Mouse (Mus musculus) lung, embryonic 14.5 days (tissue): ENCODE results near the gene Dnaaf1. TPM values are rescaled to one million over a fixed set of nuclear protein-coding genes. Genes with fewer than 3 reads are reported as not detected.

ENCODE experiments used
- ATAC-seq: fragments of 200-750 bp; cut with Nextera tagmentation; 2 replicates; pipeline ENCODE4 v1.8.0; 2017; ENCODE audit warnings: mild to moderate bottlenecking, moderate TSS enrichment, moderate library complexity; ENCODE audit not compliant: insufficient read depth
- DNase-seq: peaks from one replicate; pipeline ENCODE4 v3.0.0-alpha.2; 2015
- H3K27ac ChIP-seq: fragments of 300-500 bp; sonication (generic); 2 replicates; pipeline ENCODE4 v1.5.1; 2014; ENCODE audit warnings: low read depth, mild to moderate bottlenecking, moderate library complexity
- H3K27me3 ChIP-seq: fragments of 300-500 bp; sonication (generic); 2 replicates; pipeline ENCODE4 v1.6.1; 2014; ENCODE audit warnings: low read length, control low read depth; ENCODE audit not compliant: insufficient read depth
- H3K36me3 ChIP-seq: fragments of 300-500 bp; sonication (generic); 2 replicates; pipeline ENCODE4 v1.6.1; 2014; ENCODE audit warnings: control low read depth; ENCODE audit not compliant: insufficient read depth
- H3K4me1 ChIP-seq: fragments of 300-500 bp; sonication (generic); 2 replicates; pipeline ENCODE4 v1.6.1; 2014; ENCODE audit warnings: antibody characterized with exemption, control low read depth; ENCODE audit not compliant: insufficient read depth
- H3K4me2 ChIP-seq: fragments of 300-500 bp; sonication (generic); 2 replicates; pipeline ENCODE4 v1.6.1; 2014; ENCODE audit warnings: mild to moderate bottlenecking
- H3K4me3 ChIP-seq: fragments of 300-500 bp; sonication (generic); 2 replicates; pipeline ENCODE4 v1.5.1; 2014; ENCODE audit warnings: low read depth, low read length
- H3K9ac ChIP-seq: fragments of 300-500 bp; sonication (generic); 2 replicates; pipeline ENCODE4 v1.6.1; 2014
- H3K9me3 ChIP-seq: fragments of 300-500 bp; sonication (generic); 2 replicates; pipeline ENCODE4 v1.6.1; 2016; ENCODE audit warnings: low read depth, low read length, control low read depth
- CTCF ChIP-seq: IDR thresholded peaks from 2 replicates; pipeline ENCODE4 v1.5.1; 2016; ENCODE audit warnings: antibody characterized with exemption, low read depth
- WGBS: fragments of 180-500 bp; shearing (Covaris S2); extraction: QIAGEN DNeasy Blood & Tissue Kit; methylation state at CpG from one replicate; pipeline ENCODE4 v1.1.7; 2014; 5-methylcytosine and 5-hydroxymethylcytosine counted together
- polyA plus RNA-seq: library from polyadenylated mRNA; unstranded; fragments of >200 nt; fragmentation: Nextera tagmentation; extraction: Ambion mirVana; gene quantifications from 2 replicates; pipeline ENCODE4 v1.2.1, GENCODE M21; 2014

Gene Dnaaf1
- polyA plus RNA-seq, 1 experiment from 2014 or later, result not detected

DNA sequence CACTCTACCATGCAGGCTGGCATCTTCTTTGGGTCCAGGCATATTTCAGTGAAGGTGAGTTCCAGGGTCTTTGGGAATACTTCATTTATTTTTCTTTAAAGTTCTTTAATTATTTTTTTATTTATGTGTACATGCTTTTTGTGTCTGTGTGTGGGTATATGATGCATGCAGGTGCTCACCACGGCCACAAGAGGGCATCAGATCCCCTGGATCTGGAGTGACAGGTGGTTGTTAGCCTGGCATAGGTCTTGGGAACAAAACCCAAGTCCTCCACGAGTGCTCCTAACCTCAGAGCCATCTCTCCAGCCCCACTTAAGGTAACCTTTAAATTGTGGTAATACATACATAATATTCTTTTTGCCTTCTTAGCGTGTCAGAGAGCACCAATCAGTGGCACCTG is 71.2 kb downstream of the Dnaaf1 start:
- no peaks in the 10 kb centered on the region for H3K4me1 ChIP-seq
- H3K27ac ChIP-seq, result no peak overlapping the region
- no peaks in the 10 kb centered on the region for H3K36me3 ChIP-seq
- H3K4me2 ChIP-seq, result no peak overlapping the region
- H3K4me3 ChIP-seq, result no peak overlapping the region
- no peak for ATAC-seq
- peak; percentile 43 for TF ChIP-seq CTCF
- WGBS, result 71% methylated on average over 3 of the region's 3 CpGs
- DNase-seq, result no peak
- H3K27me3 ChIP-seq, result no peaks in the 10 kb centered on the region
- no peaks in the 10 kb centered on the region for H3K9me3 ChIP-seq
- H3K9ac ChIP-seq, result no peak overlapping the region

DNA sequence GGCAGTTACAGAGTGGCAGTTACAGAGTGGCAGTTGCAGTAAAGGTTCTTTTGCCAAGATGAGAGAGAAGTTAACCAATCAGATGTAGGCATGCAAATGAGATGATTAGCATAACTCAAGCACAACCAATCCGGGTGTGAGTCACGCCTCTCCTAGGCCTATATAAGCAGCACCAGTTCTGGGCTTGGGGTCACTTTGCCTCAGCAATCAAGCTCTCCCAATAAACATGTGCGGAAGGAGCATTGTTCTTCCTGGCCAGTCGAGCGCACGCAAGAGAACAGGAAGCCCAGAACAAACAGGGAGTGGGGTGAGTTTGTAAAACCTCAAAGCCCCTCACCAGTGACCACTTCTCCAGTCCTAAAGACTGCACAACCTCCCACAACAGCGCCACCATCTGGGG is 71.8 kb downstream of the Dnaaf1 start:
- Histone ChIP-seq H3K4me3 (no peak overlapping the region), H3K4me2 (no peak overlapping the region), H3K4me1 (no peaks in the 10 kb centered on the region), H3K36me3 (no peaks in the 10 kb centered on the region), H3K27me3 (no peaks in the 10 kb centered on the region), H3K27ac (no peak overlapping the region), H3K9ac (no peak overlapping the region), H3K9me3 (no peaks in the 10 kb centered on the region)
- no peak for TF ChIP-seq CTCF
- ATAC-seq (no peak), DNase-seq (no peak)
- WGBS, result 81% methylated on average over 7 of the region's 7 CpGs

Other genes starting within 250 kb of the Dnaaf1 start
- 300 and 304 TPM in 2 replicates for gene Hsbp1, start 230.7 kb upstream of the Dnaaf1 start, polyA plus RNA-seq
- gene Mlycd, start 180.4 kb upstream of the Dnaaf1 start, polyA plus RNA-seq, result 11.8 and 14.0 TPM in 2 replicates
- 0.53 and 0.85 TPM in 2 replicates for gene Osgin1, start 141.1 kb upstream of the Dnaaf1 start, polyA plus RNA-seq
- gene Necab2, start 128.5 kb upstream of the Dnaaf1 start, polyA plus RNA-seq, result 1.9 and 2.2 TPM in 2 replicates
- not detected in 2 replicates for gene Slc38a8, start 73.5 kb upstream of the Dnaaf1 start, polyA plus RNA-seq
- 125 and 128 TPM in 2 replicates for gene Mbtps1, start 16.5 kb upstream of the Dnaaf1 start, polyA plus RNA-seq
- 25.9 and 26.8 TPM in 2 replicates for gene Hsdl1, start 52 bp upstream of the Dnaaf1 start, polyA plus RNA-seq
- 9.0 and 10.4 TPM in 2 replicates for gene Taf1c, start 30.0 kb downstream of the Dnaaf1 start, polyA plus RNA-seq
- gene Adad2, start 37.5 kb downstream of the Dnaaf1 start, polyA plus RNA-seq, result 0.09 TPM in 1 of 2 replicates, not detected in the other
- gene Kcng4, start 60.4 kb downstream of the Dnaaf1 start, polyA plus RNA-seq, result not detected in 2 replicates
- gene Wfdc1, start 91.1 kb downstream of the Dnaaf1 start, polyA plus RNA-seq, result 3.0 and 3.4 TPM in 2 replicates
- gene Atp2c2, start 124.8 kb downstream of the Dnaaf1 start, polyA plus RNA-seq, result 1.8 and 1.9 TPM in 2 replicates
- 9.7 and 10.3 TPM in 2 replicates for gene Tldc1, start 203.2 kb downstream of the Dnaaf1 start, polyA plus RNA-seq